Mouse (Mus musculus) myocyte (in vitro differentiated cells): ENCODE measurements around the gene Pld4.

Source experiments
- CEBPB ChIP-seq: IDR thresholded peaks from 2 replicates; pipeline ENCODE4 v1.6.1; 2011; ENCODE audit warnings: mild to moderate bottlenecking, moderate library complexity; ENCODE audit not compliant: poor library complexity, insufficient read depth, severe bottlenecking
- E2F4 ChIP-seq: IDR thresholded peaks from one replicate; pipeline ENCODE4 v1.6.1; 2011; ENCODE audit warnings: mild to moderate bottlenecking, control low read depth, moderate library complexity; ENCODE audit not compliant: insufficient read depth
- MYOD1 ChIP-seq, 3 experiments: IDR thresholded peaks; one replicate each; pipeline ENCODE4 v1.6.1; 2011; ENCODE audit warnings: control low read depth in 2 of 3, low read depth in 2 of 3, mild to moderate bottlenecking in 2 of 3, moderate library complexity in 1 of 3; ENCODE audit not compliant: insufficient read length in 2 of 3, control insufficient read depth in 1 of 3
- POLR2A ChIP-seq: IDR thresholded peaks from one replicate; pipeline ENCODE4 v1.6.1; 2011; ENCODE audit warnings: low read depth, mild to moderate bottlenecking, control low read depth, moderate library complexity; ENCODE audit not compliant: insufficient read length
- POLR2AphosphoS2 ChIP-seq: IDR thresholded peaks from one replicate; pipeline ENCODE4 v1.6.1; 2011; ENCODE audit warnings: low read depth, control low read depth; ENCODE audit not compliant: insufficient read length
- REST ChIP-seq: IDR thresholded peaks from one replicate; pipeline ENCODE4 v1.6.1; 2011; ENCODE audit warnings: mild to moderate bottlenecking, control low read depth, moderate library complexity; ENCODE audit not compliant: insufficient read depth, insufficient read length
- USF1 ChIP-seq: IDR thresholded peaks from one replicate; pipeline ENCODE4 v1.6.1; 2011; ENCODE audit warnings: low read depth, mild to moderate bottlenecking, control low read depth, moderate library complexity

- no peak for TF ChIP-seq E2F4
- no peak for TF ChIP-seq USF1
- TF ChIP-seq POLR2A: no peak
- TF ChIP-seq MYOD1 (IDR thresholded peaks at IDR 0.05; ENCODE audit: control insufficient read depth in 1 of 3, insufficient read length in 2 of 3, low read depth in 2 of 3): no peak
- TF ChIP-seq POLR2AphosphoS2: no peak
- TF ChIP-seq REST: no peak
- no peak for TF ChIP-seq CEBPB
Measured at GRCm38 (mm10) chr12:112739023-112739568, 21.4 kb upstream of the Pld4 start.
